Mouse (Mus musculus): ENCODE measurements around the gene Itih4. TPM values are rescaled to one million over a fixed set of nuclear protein-coding genes. Genes with fewer than 3 reads are reported as not detected.

The Itih4 gene
- polyA plus RNA-seq (2015; fragmentation: Nextera tagmentation; extraction: Ambion mirVana), result not detected in 2 replicates

- H3K9me3 ChIP-seq (replicated peaks), result no peaks in the 10 kb centered on the region
- H3K4me3 ChIP-seq (replicated peaks), result no peak within 1 kb of the TSS
Observed at GRCm38 (mm10) chr14:30886204-30886603, at the start of gene Itih4. Gene Itih4 (plus strand): TSS chr14:30886476.

GRCm38 (mm10) chr14:30837416-30837996 lies 48.8 kb upstream of the Itih4 start:
- Histone ChIP-seq H3K9me3 (replicated peaks) (no peaks in the 10 kb centered on the region), H3K4me2 (replicated peaks) (no peak overlapping the region), H3K4me1 (no peaks in the 10 kb centered on the region), H3K27me3 (no peaks in the 10 kb centered on the region), H3K9ac (no peak overlapping the region), H3K4me3 (replicated peaks) (no peak overlapping the region), H3K27ac (replicated peaks) (no peak overlapping the region), H3K36me3 (peaks cover 13% of the 10 kb centered on the region; the same call in 1 of the 2 replicates)
- WGBS, result 79% methylated on average over 14 of the region's 14 CpGs
- no peak for ATAC-seq (ENCODE audit: insufficient number of reproducible peaks, low FRiP score, low TSS enrichment, low read depth)

More at GRCm38 (mm10) chr14:30886204-30886603, at the start of gene Itih4:
- Histone ChIP-seq H3K9ac (no peak within 1 kb of the TSS), H3K36me3 (no peaks in the 10 kb centered on the region), H3K4me1 (peaks cover 6% of the 10 kb centered on the region; the same call in 1 of the 2 replicates), H3K27me3 (no peaks in the 10 kb centered on the region), H3K4me2 (replicated peaks) (no peak within 1 kb of the TSS), H3K27ac (replicated peaks) (no peak within 1 kb of the TSS)
- 85% methylated on average over 3 of the region's 3 CpGs for WGBS
- no peak for ATAC-seq (ENCODE audit: insufficient number of reproducible peaks, low FRiP score, low TSS enrichment, low read depth)

GRCm38 (mm10) chr14:30843701-30844100 lies 42.6 kb upstream of the Itih4 start:
- Histone ChIP-seq H3K4me2 (replicated peaks) (no peak overlapping the region), H3K9me3 (replicated peaks) (no peaks in the 10 kb centered on the region), H3K27me3 (no peaks in the 10 kb centered on the region), H3K4me1 (no peaks in the 10 kb centered on the region), H3K9ac (no peak overlapping the region), H3K36me3 (0 out of 2 replicates have a peak, but pooled peaks cover 4% of the 10 kb centered on the region), H3K27ac (replicated peaks) (no peak overlapping the region), H3K4me3 (replicated peaks) (no peak overlapping the region)
- 88% methylated on average over 3 of the region's 3 CpGs for WGBS
- ATAC-seq (ENCODE audit: insufficient number of reproducible peaks, low FRiP score, low TSS enrichment, low read depth), result no peak

GRCm38 (mm10) chr14:30850504-30850903 lies 35.8 kb upstream of the Itih4 start:
- H3K27ac ChIP-seq (replicated peaks), result no peak overlapping the region
- H3K4me1 ChIP-seq, result no peaks in the 10 kb centered on the region
- ATAC-seq (ENCODE audit: insufficient number of reproducible peaks, low FRiP score, low TSS enrichment, low read depth), result no peak
- H3K9ac ChIP-seq, result no peak overlapping the region
- no peaks in the 10 kb centered on the region for H3K27me3 ChIP-seq
- no peaks in the 10 kb centered on the region for H3K9me3 ChIP-seq (replicated peaks)
- H3K4me3 ChIP-seq (replicated peaks), result no peak overlapping the region
- 89% methylated on average over 5 of the region's 5 CpGs for WGBS
- H3K4me2 ChIP-seq (replicated peaks), result no peak overlapping the region
- H3K36me3 ChIP-seq, result no peaks in the 10 kb centered on the region

GRCm38 (mm10) chr14:30852325-30852724 lies 34.0 kb upstream of the Itih4 start:
- Histone ChIP-seq H3K4me1 (no peaks in the 10 kb centered on the region), H3K27ac (replicated peaks) (no peak overlapping the region), H3K9me3 (replicated peaks) (no peaks in the 10 kb centered on the region), H3K36me3 (no peaks in the 10 kb centered on the region), H3K9ac (no peak overlapping the region), H3K4me3 (replicated peaks) (no peak overlapping the region), H3K27me3 (no peaks in the 10 kb centered on the region), H3K4me2 (replicated peaks) (no peak overlapping the region)
- 88% methylated on average over 5 of the region's 5 CpGs for WGBS
- ATAC-seq (ENCODE audit: insufficient number of reproducible peaks, low FRiP score, low TSS enrichment, low read depth), result no peak

- H3K4me1 ChIP-seq, result no peaks in the 10 kb centered on the region
- WGBS, result 93% methylated on average over 3 of the region's 3 CpGs
- no peaks in the 10 kb centered on the region for H3K27me3 ChIP-seq
- H3K4me2 ChIP-seq (replicated peaks), result no peak overlapping the region
- H3K27ac ChIP-seq (replicated peaks), result no peak overlapping the region
- no peak overlapping the region for H3K4me3 ChIP-seq (replicated peaks)
- H3K36me3 ChIP-seq, result no peaks in the 10 kb centered on the region
- ATAC-seq (ENCODE audit: insufficient number of reproducible peaks, low FRiP score, low TSS enrichment, low read depth), result no peak
- no peak overlapping the region for H3K9ac ChIP-seq
- H3K9me3 ChIP-seq (replicated peaks), result no peaks in the 10 kb centered on the region
Observed at GRCm38 (mm10) chr14:30855316-30855715, 31.0 kb upstream of the Itih4 start.

- no peak overlapping the region for H3K9ac ChIP-seq
- no peak overlapping the region for H3K4me3 ChIP-seq (replicated peaks)
- no peak overlapping the region for H3K27ac ChIP-seq (replicated peaks)
- H3K36me3 ChIP-seq, result no peaks in the 10 kb centered on the region
- ATAC-seq (ENCODE audit: insufficient number of reproducible peaks, low FRiP score, low TSS enrichment, low read depth), result no peak
- no peaks in the 10 kb centered on the region for H3K9me3 ChIP-seq (replicated peaks)
- WGBS, result 82% methylated on average over 10 of the region's 10 CpGs
- no peaks in the 10 kb centered on the region for H3K27me3 ChIP-seq
- H3K4me1 ChIP-seq, result no peaks in the 10 kb centered on the region
- no peak overlapping the region for H3K4me2 ChIP-seq (replicated peaks)
Observed at GRCm38 (mm10) chr14:30856885-30857507, 29.3 kb upstream of the Itih4 start.

GRCm38 (mm10) chr14:30857990-30858389 lies 28.3 kb upstream of the Itih4 start:
- H3K27ac ChIP-seq (replicated peaks), result no peak overlapping the region
- H3K27me3 ChIP-seq, result no peaks in the 10 kb centered on the region
- H3K4me2 ChIP-seq (replicated peaks), result no peak overlapping the region
- no peak overlapping the region for H3K9ac ChIP-seq
- no peak for ATAC-seq (ENCODE audit: insufficient number of reproducible peaks, low FRiP score, low TSS enrichment, low read depth)
- H3K9me3 ChIP-seq (replicated peaks), result no peaks in the 10 kb centered on the region
- H3K36me3 ChIP-seq, result no peaks in the 10 kb centered on the region
- H3K4me1 ChIP-seq, result no peaks in the 10 kb centered on the region
- H3K4me3 ChIP-seq (replicated peaks), result no peak overlapping the region
- WGBS, result 75% methylated on average over 4 of the region's 4 CpGs

- 72% methylated on average over 16 of the region's 16 CpGs for WGBS
- H3K9ac ChIP-seq, result no peak overlapping the region
- no peaks in the 10 kb centered on the region for H3K9me3 ChIP-seq (replicated peaks)
- H3K27me3 ChIP-seq, result no peaks in the 10 kb centered on the region
- ATAC-seq (ENCODE audit: insufficient number of reproducible peaks, low FRiP score, low TSS enrichment, low read depth), result no peak
- H3K36me3 ChIP-seq, result peaks cover 12% of the 10 kb centered on the region; the same call in 1 of the 2 replicates
- no peak overlapping the region for H3K4me3 ChIP-seq (replicated peaks)
- H3K27ac ChIP-seq (replicated peaks), result no peak overlapping the region
- H3K4me2 ChIP-seq (replicated peaks), result no peak overlapping the region
- H3K4me1 ChIP-seq, result no peaks in the 10 kb centered on the region
Observed at GRCm38 (mm10) chr14:30861421-30862125, 24.7 kb upstream of the Itih4 start.

GRCm38 (mm10) chr14:30862368-30862767 lies 23.9 kb upstream of the Itih4 start:
- no peaks in the 10 kb centered on the region for H3K4me1 ChIP-seq
- H3K27me3 ChIP-seq, result no peaks in the 10 kb centered on the region
- no peaks in the 10 kb centered on the region for H3K9me3 ChIP-seq (replicated peaks)
- no peak overlapping the region for H3K4me3 ChIP-seq (replicated peaks)
- H3K4me2 ChIP-seq (replicated peaks), result no peak overlapping the region
- no peak for ATAC-seq (ENCODE audit: insufficient number of reproducible peaks, low FRiP score, low TSS enrichment, low read depth)
- H3K36me3 ChIP-seq, result peaks cover 15% of the 10 kb centered on the region; the same call in 1 of the 2 replicates
- H3K9ac ChIP-seq, result no peak overlapping the region
- no peak overlapping the region for H3K27ac ChIP-seq (replicated peaks)
- 73% methylated on average over 9 of the region's 9 CpGs for WGBS

GRCm38 (mm10) chr14:30865311-30865710 lies 21.0 kb upstream of the Itih4 start:
- no peak for ATAC-seq (ENCODE audit: insufficient number of reproducible peaks, low FRiP score, low TSS enrichment, low read depth)
- H3K9me3 ChIP-seq (replicated peaks), result no peaks in the 10 kb centered on the region
- no peak overlapping the region for H3K9ac ChIP-seq
- no peaks in the 10 kb centered on the region for H3K27me3 ChIP-seq
- H3K4me2 ChIP-seq (replicated peaks), result no peak overlapping the region
- no peak overlapping the region for H3K27ac ChIP-seq (replicated peaks)
- 72% methylated on average over 3 of the region's 3 CpGs for WGBS
- no peak overlapping the region for H3K4me3 ChIP-seq (replicated peaks)
- H3K4me1 ChIP-seq, result 0 out of 2 replicates have a peak, but pooled peaks cover 7% of the 10 kb centered on the region
- peaks cover 21% of the 10 kb centered on the region; the same call in 1 of the 2 replicates for H3K36me3 ChIP-seq
